Mouse (Mus musculus) testis, postnatal 10 days (tissue): ENCODE measurements around the gene Cnnm2.

ENCODE experiments used
- DNase-seq: peaks from one replicate; pipeline ENCODE4 v3.0.0; 2021; ENCODE audit warnings: low spot score

Cnnm2 gene

DNA sequence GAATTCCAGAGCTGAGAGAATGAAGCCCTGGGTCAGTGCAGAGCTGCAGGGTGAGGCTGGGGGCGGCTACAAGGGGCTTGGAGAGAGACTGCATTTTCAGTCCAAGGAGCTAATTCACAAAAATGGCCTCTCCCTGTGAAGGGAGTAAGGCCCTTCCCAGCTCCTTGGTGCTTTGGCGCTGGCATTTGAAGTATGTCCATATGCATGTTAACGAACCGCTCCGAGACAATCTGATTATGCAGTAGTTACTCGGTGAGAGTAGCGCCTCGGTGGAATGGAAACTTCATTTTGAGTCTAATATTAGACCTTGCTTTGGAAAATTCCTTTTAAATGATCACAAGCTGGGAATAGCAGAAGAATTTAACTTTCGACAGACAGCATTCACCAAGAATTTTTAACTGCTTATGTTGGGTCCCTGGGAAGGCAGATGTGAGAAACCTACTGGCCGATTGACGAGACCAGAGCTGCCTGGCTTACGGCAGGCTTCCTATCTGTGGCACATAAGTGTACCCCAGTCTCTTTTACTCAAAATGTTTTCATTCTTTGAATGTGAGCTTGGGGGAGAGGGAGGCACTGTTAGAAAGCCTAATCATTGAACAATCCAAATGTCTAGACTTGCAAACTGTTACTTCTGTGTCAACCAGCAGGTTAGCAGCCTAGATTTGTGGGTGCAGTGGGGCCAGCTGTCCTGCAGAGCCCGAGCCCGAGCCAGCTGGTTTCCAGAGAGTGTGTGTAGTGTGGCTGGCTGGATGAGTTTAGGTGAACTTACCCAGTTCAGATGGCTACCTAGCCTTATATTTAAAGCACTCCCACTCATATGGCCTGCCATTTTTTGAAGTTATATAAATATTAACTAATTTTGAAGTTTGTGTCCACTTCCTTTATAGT lies 87.2 kb downstream of the Cnnm2 start:
- DNase-seq = no peak

DNA sequence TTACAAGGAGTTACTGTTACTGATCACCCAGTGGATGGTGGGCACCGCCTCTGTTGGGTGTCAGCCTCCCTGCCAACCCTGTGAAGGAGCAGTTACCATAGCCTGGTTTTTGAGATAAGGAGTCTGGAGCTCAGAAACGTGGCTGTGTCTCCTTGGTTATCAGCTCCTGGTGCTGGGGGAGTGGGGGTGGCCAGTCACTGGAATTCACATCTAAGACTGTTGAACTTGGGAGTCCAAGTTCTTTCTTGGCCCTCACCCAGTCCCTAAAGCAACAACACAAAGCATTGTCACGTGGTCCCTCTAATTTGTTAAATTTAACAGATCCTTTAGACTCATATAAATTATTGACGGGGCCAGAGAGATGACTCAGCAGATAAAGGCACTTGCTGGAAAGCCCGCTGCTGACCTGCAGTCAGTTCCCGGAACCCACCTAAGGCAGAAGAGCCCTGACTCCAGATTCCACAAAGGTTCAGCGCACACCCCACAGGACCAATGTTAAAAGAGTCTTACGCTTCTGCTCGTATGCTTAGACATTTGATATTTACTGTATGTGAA lies 88.1 kb downstream of the Cnnm2 start:
- no peak for DNase-seq

DNA sequence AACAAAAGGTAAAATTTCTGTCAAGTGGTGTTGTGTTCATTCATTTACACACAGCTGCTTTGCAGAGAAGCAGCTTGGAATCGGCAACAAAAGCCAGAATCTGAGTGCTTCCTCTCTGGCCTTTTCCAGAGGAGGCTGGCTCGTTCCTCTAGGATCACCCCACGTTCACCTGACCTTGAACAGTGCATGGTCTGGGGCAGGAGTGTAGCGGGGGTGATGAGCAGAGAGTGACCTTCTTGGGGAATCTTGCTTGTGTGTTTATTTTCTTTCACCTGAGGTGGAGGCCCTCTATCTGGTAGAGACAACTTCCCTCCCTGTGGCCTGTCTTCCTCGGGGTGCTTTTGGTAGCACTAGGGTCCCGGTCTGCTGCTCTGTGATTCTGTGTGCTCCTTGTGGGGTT lies 94.8 kb downstream of the Cnnm2 start:
- DNase-seq = no peak

DNA sequence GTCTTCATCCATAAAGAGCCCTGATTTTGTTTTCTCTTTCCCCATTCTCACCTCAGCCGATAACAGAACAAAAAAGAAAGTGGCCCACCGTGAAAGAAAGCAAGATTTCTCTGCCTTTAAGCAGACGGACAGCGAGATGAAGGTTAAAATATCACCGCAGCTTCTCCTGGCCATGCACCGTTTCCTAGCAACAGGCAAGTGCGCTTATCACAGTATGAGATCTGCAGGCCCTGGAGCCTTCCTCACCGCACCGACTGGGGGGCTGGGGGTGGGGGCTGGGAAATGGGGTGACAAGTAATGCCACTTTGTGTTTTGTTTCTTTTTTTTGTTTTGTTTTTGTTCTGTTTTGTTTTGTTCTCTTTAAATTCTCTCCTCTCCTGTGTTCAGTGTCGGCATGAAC lies 95.4 kb downstream of the Cnnm2 start:
- DNase-seq = no peak

DNA sequence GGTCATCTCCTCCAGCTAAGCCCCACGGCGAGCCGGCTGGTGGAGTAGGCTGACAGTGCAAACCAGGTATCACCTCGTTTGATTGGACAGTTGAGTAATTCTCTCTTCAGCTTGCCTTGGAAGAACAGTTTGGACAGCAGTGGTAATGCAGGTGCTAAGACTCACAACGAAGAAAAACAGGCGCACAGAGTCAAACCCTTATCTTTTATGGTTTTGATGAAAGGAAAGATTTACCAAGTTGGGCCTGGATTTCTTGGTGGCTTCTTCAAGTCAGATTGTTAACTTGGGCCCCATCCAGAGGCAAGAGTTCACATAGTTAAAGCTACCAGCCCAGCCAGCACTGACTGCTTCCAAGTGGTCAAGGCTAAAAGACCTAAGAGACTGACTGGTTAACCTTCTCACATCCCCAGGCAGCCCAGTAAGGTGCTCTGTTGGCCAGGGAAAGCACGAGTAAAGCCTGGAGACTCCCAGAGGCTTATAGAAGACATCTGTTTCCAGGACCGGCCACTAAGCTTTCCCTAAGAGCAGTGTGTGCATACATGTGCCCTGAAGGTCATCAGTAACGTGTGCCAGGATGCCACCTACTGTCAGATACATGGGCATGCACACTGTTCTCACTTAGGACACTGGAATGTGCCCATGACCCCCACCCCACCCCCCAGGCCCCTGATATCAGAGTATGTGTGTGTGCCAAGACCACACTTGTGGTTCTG lies 96.0 kb downstream of the Cnnm2 start:
- DNase-seq = no peak

DNA sequence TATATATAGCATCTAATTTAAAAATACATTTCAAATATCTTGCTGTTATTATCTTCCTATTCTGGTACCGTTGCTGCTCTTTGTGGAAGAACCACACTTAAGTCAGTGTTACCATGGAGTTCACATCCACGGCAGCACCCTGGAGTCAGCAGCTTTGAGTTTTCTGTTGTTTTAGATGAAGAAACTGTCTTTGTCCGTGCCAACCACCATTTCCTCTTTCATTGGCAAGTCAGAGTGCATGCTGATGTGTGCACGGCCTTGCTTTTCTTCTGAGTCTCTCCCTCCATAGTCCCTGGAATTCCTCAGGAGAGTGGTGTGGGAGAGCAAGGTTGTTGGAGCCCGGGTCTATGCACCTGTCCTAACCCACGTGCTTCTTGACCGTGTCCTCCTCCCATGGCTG lies 96.8 kb downstream of the Cnnm2 start:
- DNase-seq = no peak

DNA sequence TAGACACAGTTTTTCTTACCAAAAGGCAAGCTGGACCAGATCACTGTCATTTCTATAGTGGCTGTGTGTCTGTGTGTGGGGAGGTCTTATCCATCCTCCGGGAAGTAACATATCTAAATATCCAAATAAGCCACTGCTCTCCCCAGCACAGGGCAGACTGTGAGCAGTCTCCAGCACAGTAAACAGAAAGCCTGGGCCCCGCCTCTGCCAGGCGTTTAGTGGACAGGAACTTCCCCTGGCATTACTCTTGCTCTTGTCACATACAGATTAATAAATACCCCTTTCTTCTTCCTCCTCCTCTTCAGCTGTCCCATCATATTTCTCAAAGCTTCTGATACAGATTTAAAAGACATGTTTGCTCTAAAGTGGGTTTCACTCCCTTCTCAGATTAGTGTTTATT lies 101.2 kb downstream of the Cnnm2 start:
- DNase-seq = no peak

DNA sequence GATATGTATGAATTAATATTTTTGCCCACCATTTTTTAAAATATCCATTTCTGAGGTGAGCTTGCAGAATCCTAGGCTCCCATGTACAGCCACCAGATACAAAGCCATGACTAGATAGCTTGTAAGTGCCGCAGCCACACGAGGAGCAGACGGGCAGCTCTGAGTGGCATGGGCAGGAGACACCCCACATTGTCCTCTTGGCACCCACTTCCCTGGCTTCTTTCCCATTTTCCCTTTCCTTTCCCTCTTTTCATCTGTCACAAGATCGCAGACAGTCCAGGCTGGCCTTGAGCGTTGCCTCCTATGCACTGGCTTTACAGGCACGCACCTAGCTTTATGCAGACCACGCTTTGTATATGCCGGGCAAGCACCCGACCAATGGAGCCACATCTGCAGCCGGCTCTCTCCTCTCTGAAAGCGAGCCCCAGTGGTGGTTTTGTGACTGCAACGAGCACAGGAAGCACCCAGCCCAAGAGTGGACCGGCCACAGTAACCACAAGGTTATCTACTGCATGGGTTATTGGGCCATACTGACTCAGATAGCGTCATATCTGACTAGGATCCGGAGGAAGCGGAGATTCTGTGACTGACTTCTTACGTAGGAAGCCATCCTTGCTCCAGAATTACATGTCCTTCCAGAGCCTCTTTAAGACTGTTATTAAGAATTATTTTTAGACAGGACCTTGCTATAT lies 102.0 kb downstream of the Cnnm2 start:
- no peak for DNase-seq

DNA sequence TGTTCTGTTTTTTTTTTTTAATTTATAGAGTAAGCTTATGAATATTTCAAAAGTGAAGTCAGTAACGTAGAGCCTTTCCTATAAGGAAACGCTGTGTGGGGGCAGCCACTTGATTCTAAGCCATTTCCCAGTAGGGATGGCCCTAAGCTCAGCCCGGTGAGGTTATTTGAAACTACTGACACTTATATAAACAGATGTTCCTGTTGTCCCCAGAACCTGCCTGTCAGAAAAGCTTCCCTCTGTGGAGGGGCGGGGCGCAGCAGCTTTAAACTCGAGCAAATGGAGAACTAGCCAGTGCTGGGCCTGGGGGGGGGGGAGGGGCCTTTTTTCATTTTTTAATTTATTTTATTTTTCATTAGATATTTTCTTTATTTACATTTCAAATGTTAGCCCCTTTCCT lies 102.7 kb downstream of the Cnnm2 start:
- no peak for DNase-seq

DNA sequence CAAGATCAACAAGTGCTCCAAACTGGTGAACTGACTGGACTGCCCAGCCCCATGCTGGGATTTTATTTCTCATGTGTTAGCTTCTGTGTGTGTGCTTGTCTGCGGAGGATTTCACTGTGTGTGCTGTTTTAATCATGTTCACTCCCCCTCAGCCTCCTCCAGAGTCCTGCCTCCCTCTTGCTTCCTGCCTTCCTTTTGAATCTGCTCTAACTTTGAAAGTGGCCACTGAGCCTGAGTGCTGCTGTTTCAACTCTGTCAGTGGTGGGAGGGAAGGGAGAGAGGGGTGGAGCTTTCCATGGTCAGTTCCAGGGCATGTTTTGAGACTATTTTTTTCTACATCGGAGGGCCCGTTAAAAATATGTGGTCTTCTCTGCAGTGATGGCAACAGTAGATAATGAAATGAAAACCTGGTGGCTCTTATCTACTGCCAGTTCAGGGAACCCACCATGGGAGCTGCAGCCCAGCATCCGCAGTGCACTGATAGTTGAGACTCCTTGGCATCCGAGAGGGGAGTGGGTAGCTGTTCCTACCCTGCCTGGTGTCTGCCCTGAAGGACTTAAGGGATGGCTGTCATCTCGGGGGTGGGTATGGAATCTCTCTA lies 103.4 kb downstream of the Cnnm2 start:
- no peak for DNase-seq

DNA sequence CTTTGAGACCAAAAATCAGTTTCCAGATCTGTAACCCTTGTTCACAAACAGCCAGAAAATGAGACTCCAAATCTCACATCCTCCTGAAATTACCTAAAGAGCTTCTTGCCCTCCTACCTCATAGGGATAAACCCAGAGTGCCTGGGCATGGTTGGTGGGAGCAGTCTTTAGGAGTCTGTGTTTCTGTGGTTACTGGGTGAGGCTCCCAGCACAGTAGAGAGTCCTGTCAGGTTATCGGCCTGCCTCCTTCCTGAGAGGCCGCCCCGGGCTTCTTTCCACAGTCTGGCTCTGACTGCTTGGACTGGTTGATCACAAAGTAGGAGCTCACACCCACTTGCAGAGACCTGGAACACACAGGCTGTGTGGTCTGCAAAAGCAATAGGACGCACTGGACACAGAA lies 104.0 kb downstream of the Cnnm2 start:
- no peak for DNase-seq

DNA sequence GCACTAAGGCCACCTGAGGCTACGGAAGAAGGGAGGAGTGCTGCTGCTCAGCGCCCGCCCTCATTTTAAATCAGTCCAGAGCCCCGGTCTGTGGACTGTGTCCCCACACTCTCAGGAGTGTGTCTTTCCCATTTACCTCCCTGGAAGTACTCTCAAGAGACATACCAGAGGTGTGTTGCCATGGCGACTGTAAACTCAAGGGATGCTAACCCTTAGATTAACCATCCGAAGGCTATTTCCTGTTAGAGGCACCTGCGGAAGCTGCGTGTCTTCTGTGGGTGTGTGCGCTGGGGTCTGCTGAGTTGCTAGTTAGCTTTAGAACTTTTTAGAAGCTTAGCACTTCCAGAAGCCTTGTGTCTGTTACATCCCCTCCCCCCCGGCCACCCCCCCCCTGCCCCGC lies 107.7 kb downstream of the Cnnm2 start:
- DNase-seq = no peak

DNA sequence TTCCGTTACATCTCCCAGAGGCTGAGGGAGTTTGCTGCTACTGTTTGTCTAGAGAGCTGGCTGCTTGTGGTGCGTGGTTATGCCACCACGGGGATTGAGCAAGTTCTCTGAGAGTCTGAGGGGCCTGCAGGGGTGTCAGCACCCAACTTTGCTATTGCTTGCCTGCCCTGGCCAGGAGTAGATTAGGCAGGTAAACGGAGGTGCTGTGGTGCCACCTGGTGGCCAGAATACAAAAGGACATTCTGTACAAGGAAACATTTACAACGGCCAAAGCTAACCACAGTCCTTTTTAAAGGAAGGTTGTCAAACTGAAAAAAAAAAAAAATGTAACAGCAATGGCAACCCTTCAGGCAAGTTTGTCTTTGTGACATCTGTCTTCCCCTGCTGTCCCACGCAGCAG lies 108.1 kb downstream of the Cnnm2 start:
- DNase-seq = peak; percentile 85

DNA sequence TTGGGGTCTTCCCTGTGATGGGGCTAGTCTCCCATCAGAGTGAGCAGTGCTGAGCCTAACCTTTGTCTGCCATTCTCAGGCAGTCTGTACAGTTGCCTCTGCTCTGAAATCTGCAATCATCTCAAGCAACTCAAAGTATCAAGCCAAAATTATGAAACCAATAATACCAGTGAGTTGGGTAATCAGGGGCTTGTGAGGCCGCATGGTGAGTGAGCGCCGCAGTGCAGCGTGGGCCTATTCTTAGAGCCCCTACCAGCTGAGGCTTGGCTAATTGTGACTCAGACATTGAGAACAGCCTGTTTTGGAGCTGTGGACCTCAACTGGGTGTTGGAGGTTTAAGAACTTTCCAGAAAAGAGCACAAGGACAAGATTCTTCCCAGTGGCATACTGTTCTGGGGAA lies 109.7 kb downstream of the Cnnm2 start:
- no peak for DNase-seq

DNA sequence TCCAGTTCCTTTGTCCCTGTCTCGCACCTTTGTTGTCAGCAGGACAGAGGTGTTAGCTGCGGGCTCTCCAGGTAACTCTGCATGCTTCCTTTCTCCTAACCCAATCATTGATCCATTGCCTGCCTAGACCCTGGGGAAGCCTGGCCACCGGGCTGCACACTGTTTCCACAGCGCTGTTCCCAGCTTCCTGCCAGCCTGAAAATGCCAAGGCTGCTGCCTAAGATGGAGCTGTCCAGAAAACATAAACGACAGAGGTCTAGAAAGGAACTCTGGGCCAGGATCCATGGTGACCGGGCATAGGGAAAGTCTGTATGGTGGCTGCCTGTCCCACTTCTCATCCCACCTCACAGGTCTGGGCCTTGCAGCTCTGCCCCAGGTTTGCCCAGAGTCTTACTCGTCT lies 110.3 kb downstream of the Cnnm2 start:
- DNase-seq = no peak

DNA sequence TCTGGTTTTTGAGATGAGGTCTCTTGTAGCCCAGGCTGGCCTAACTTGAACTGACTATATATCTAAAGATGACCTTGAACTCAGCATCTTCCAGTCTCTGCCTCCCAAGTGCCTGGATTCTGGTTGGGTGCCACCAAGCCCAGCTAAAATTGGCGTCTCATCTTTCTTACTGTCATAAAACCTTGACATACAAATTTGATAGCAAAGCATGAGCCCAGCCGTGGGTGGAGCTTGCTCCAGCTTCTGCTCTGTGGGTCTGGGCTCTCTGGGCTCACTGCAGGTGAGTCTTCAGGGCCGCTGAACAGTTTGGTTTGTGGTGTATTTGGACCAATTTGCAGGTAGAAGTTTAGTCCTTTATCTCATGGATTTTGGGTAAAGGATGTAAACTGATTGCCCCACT lies 112.5 kb downstream of the Cnnm2 start:
- DNase-seq = no peak

DNA sequence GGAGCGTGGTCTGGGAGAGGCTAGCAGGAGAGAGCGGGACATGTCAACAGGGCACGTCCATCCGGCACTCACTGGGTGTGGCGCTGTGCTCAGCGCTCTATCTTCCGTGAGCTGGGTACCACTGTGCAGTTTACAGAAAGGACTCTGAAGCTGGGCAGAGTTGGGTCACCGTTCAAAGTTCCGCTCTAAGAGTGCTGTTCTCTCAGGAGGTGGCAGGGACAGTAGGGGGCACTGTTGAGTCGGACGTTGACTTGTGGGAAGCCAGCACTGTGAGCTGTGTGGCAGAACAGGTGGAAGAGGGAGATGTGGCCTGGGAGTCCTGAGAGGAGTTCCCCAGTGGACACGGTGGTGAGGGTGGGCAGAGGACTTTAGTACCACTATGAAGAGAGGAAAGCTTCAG lies 114.4 kb downstream of the Cnnm2 start:
- DNase-seq = peak; percentile 93

DNA sequence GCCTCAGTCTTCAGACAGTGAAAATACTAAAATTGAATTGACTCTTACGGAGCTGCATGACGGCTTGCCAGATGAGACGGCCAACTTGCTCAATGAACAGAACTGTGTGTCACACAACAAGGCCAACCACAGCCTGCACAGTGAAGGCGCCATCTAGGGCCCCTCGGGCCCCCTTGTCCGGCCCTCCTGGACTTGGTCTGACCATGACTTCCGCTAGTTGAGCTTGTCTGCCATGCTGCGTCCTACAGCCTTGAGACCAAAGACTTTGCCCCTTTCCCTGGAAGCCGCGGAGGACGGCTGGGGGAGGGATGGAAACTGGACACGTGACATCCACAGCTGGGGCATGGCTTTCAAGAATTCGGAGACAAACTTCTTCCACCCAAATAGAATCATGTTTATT lies 116.5 kb downstream of the Cnnm2 start:
- DNase-seq = no peak

DNA sequence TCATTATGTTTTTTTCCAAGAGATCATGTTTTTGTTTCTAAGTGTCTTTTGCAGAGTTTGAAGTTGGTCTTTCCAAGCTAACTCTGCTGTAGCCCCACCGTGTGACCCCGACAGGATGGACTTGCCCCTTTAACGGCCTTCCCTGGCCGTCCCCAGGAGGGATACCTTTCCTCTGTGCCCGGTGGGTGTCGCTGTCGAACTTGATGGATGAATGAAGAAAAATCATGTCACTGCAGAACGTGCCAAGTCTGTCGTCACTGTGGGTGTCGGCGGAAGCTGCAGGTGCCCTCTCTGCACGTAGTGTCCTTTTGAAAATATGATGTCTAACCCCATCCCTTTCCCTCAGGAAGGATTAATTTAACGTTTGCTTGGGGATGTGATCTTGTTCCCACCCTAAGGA lies 117.0 kb downstream of the Cnnm2 start:
- DNase-seq = peak; percentile 83

DNA sequence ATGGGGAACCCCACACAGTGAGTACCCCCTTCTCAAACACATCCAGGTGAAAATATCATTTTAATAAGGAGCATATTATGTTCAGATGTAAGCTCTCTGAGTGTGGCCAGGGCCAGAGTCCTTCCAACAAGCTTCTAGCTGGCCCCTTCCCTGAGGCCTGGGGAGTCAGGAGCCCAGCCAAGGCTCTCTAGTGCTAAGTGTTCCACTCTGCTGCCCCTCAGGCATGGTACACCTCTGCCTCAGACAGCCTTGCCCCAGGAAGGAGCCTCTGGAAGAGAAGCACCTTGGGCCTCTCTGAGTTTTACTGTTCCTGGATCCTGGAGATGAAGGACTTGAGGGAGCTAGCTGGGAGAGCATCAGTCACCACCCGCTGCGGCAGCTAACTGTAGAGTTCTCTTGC lies 118.5 kb downstream of the Cnnm2 start:
- DNase-seq = no peak

DNA sequence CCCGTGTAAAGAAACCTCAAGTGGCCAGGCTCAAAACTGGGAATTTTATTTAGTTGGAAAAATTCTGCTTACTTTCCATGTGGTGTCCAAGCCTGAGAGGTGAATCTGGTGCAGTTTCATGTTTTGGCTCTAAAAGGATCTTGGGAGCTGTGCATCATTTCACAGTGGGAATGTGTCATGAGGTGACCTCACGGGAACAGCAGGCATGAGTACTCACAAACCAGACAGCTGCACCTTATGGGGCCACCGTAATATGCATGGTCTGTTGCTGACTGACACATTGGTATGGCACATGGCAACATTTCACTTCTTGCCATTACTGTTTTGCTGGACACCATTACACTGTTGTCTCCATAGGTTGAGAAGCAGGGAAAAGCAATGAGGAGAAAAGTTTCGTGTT lies 124.0 kb downstream of the Cnnm2 start:
- no peak for DNase-seq

DNA sequence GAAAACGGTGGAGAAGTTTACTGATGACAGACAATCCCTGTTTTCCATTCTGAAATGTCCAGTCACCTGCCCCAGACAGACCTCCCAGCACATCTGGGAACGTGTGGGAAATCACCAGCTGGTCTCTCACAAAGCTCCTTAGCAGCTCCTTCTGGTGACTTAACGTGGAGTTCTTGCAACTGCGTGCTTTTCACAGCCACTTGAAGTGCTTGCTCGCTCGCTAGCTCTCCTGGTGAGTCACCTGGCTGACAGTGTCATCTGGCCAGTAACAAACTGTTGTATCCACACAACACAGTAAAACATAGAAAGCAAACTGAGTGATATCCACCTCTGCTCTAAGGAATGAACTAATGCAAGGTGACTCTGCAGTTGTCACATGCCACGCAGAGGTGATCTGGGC lies 125.4 kb downstream of the Cnnm2 start:
- DNase-seq = no peak
